Mouse (Mus musculus): ENCODE measurements around the gene Mgp.

DNA sequence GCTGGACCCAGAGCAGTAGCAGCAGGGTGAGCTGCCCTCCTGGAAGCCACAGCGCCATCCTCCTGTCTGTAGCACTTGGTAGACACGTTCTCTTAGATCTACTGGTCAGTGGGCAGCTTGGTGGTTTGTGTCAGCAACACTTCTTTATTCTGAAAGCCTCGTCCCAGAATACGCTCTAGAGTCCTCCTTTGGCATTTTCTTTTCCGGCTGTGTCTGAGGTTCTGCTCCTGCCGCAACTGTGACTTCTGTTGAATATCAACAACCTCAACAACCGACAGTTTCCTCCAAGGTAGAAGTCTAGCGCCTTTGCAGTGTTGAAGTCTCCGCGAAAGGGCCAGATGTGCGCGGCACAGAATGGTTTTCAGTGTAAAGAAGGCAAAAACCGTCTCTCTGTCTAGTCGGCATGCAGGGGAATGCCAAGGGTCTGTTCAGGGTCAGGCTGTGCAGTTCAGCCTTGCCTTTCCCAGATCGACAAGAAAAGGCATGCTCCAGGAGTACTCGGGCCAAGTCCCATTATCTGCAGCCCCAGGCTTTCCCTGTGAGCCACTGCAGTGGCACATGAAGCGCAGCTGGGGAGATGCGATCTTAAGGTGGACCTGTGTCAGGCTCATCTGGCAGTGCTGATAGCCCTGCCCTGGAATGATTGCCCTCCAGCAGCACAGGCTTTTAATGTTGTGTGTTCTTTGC, 18.3 kb downstream of the Mgp start, which contains the start of gene Art4:
- TF ChIP-seq GATA1 (IDR thresholded peaks at IDR 0.05; ENCODE audit: borderline replicate concordance, low read length) = no peak
- no peak for TF ChIP-seq FLI1 (IDR thresholded peaks at IDR 0.05; ENCODE audit: low read length)
